Mouse (Mus musculus) hindbrain, embryonic 15.5 days (tissue): ENCODE measurements at regions not wholly inside any gene's neighbourhood (a gene's known extent, or its start where the extent isn't known, plus 50 kb on each side); places are given as distances from the start of the nearest gene placed in this dataset.

Source experiments
- ATAC-seq: fragments of 200-750 bp; cut with Nextera tagmentation; 2 replicates; pipeline ENCODE4 v1.8.0; 2017; ENCODE audit warnings: low read depth, moderate number of reproducible peaks, moderate TSS enrichment; ENCODE audit not compliant: low FRiP score
- H3K27ac ChIP-seq: fragments of 300-500 bp; sonication (generic); replicated peaks from 2 replicates; pipeline ENCODE4 v1.5.1; 2015; ENCODE audit warnings: mild to moderate bottlenecking, inconsistent platforms
- H3K27me3 ChIP-seq: fragments of 300-500 bp; sonication (generic); 2 replicates; pipeline ENCODE4 v1.6.1; 2015; ENCODE audit warnings: control low read depth, inconsistent platforms
- H3K36me3 ChIP-seq: fragments of 300-500 bp; sonication (generic); 2 replicates; pipeline ENCODE4 v1.6.1; 2015; ENCODE audit warnings: control low read depth, inconsistent platforms
- H3K4me1 ChIP-seq: fragments of 300-500 bp; sonication (generic); replicated peaks from 2 replicates; pipeline ENCODE4 v1.6.1; 2015; ENCODE audit warnings: control low read depth, inconsistent platforms
- H3K4me2 ChIP-seq: fragments of 300-500 bp; sonication (generic); 2 replicates; pipeline ENCODE4 v1.6.1; 2015; ENCODE audit warnings: moderate library complexity, mild to moderate bottlenecking, inconsistent platforms
- H3K4me3 ChIP-seq: fragments of 300-500 bp; sonication (generic); 2 replicates; pipeline ENCODE4 v1.5.1; 2015; ENCODE audit warnings: mild to moderate bottlenecking, inconsistent platforms
- H3K9ac ChIP-seq: fragments of 300-500 bp; sonication (generic); 2 replicates; pipeline ENCODE4 v1.6.1; 2015; ENCODE audit warnings: inconsistent platforms
- H3K9me3 ChIP-seq: fragments of 300-500 bp; sonication (generic); 2 replicates; pipeline ENCODE4 v1.6.1; 2016; ENCODE audit warnings: control low read depth, inconsistent platforms
- WGBS: fragments of 180-500 bp; shearing (Covaris S2); methylation state at CpG from one replicate; pipeline ENCODE4 v1.1.7; 2015; 5-methylcytosine and 5-hydroxymethylcytosine counted together

GRCm38 (mm10) chr14:102825525-102825924 is 156.9 kb downstream of the Kctd12 start:
- 88% methylated on average over 7 of the region's 7 CpGs for WGBS
- Histone ChIP-seq H3K27ac (no peak overlapping the region), H3K27me3 (no peaks in the 10 kb centered on the region), H3K9me3 (no peaks in the 10 kb centered on the region), H3K36me3 (no peaks in the 10 kb centered on the region), H3K9ac (no peak overlapping the region), H3K4me3 (no peak overlapping the region), H3K4me1 (no peaks in the 10 kb centered on the region), H3K4me2 (no peak overlapping the region)
- ATAC-seq, result no peak

- WGBS, result 93% methylated on average over 5 of the region's 5 CpGs
- Histone ChIP-seq H3K27me3 (no peaks in the 10 kb centered on the region), H3K9me3 (no peaks in the 10 kb centered on the region), H3K36me3 (no peaks in the 10 kb centered on the region), H3K4me2 (no peak overlapping the region), H3K9ac (no peak overlapping the region), H3K27ac (no peak overlapping the region), H3K4me3 (no peak overlapping the region), H3K4me1 (no peaks in the 10 kb centered on the region)
- no peak for ATAC-seq
These were observed 161.8 kb downstream of the Kctd12 start for GRCm38 (mm10) chr14:102820663-102821062.

GRCm38 (mm10) chr14:102811678-102812081 is 170.8 kb downstream of the Kctd12 start:
- H3K4me3 ChIP-seq, result no peak overlapping the region
- no peaks in the 10 kb centered on the region for H3K9me3 ChIP-seq
- no peak overlapping the region for H3K27ac ChIP-seq
- H3K9ac ChIP-seq, result no peak overlapping the region
- no peak for ATAC-seq
- H3K36me3 ChIP-seq, result no peaks in the 10 kb centered on the region
- H3K4me1 ChIP-seq, result no peaks in the 10 kb centered on the region
- H3K4me2 ChIP-seq, result no peak overlapping the region
- 55% methylated on average over 5 of the region's 5 CpGs for WGBS
- no peaks in the 10 kb centered on the region for H3K27me3 ChIP-seq

GRCm38 (mm10) chr14:102811022-102811421 is 171.4 kb downstream of the Kctd12 start:
- H3K36me3 ChIP-seq, result no peaks in the 10 kb centered on the region
- no peak overlapping the region for H3K27ac ChIP-seq
- 70% methylated on average over 5 of the region's 5 CpGs for WGBS
- no peak overlapping the region for H3K4me3 ChIP-seq
- no peak overlapping the region for H3K9ac ChIP-seq
- H3K9me3 ChIP-seq, result no peaks in the 10 kb centered on the region
- ATAC-seq, result no peak
- H3K4me2 ChIP-seq, result no peak overlapping the region
- H3K27me3 ChIP-seq, result no peaks in the 10 kb centered on the region
- H3K4me1 ChIP-seq, result no peaks in the 10 kb centered on the region

GRCm38 (mm10) chr14:102810121-102810921 is 172.1 kb downstream of the Kctd12 start:
- H3K9me3 ChIP-seq, result no peaks in the 10 kb centered on the region
- H3K4me1 ChIP-seq, result no peaks in the 10 kb centered on the region
- no peak overlapping the region; the same call in 1 of the 2 replicates for H3K27ac ChIP-seq
- H3K9ac ChIP-seq, result no peak overlapping the region
- ATAC-seq, result no peak
- no peak overlapping the region for H3K4me3 ChIP-seq
- no peak overlapping the region for H3K4me2 ChIP-seq
- 73% methylated on average over 7 of the region's 7 CpGs for WGBS
- no peaks in the 10 kb centered on the region for H3K27me3 ChIP-seq
- no peaks in the 10 kb centered on the region for H3K36me3 ChIP-seq

- H3K36me3 ChIP-seq, result no peaks in the 10 kb centered on the region
- 77% methylated on average over 21 of the region's 21 CpGs for WGBS
- H3K27ac ChIP-seq, result no peak overlapping the region
- no peaks in the 10 kb centered on the region for H3K9me3 ChIP-seq
- no peak overlapping the region for H3K4me2 ChIP-seq
- no peak overlapping the region for H3K4me3 ChIP-seq
- H3K4me1 ChIP-seq, result no peaks in the 10 kb centered on the region
- H3K27me3 ChIP-seq, result no peaks in the 10 kb centered on the region
- no peak for ATAC-seq
- no peak overlapping the region for H3K9ac ChIP-seq
These were observed 176.2 kb downstream of the Kctd12 start for GRCm38 (mm10) chr14:102805936-102806923.

- Histone ChIP-seq H3K4me2 (no peak overlapping the region), H3K27ac (no peak overlapping the region), H3K4me3 (no peak overlapping the region), H3K27me3 (no peaks in the 10 kb centered on the region), H3K9me3 (no peaks in the 10 kb centered on the region), H3K9ac (no peak overlapping the region), H3K36me3 (no peaks in the 10 kb centered on the region), H3K4me1 (no peaks in the 10 kb centered on the region)
- no peak for ATAC-seq
- 83% methylated on average over 2 of the region's 2 CpGs for WGBS
These were observed 186.8 kb downstream of the Kctd12 start for GRCm38 (mm10) chr14:102795676-102796075.

GRCm38 (mm10) chr14:102794898-102795297 is 187.5 kb downstream of the Kctd12 start:
- no peaks in the 10 kb centered on the region for H3K4me1 ChIP-seq
- no peaks in the 10 kb centered on the region for H3K36me3 ChIP-seq
- 94% methylated on average over 2 of the region's 2 CpGs for WGBS
- H3K9ac ChIP-seq, result no peak overlapping the region
- H3K9me3 ChIP-seq, result no peaks in the 10 kb centered on the region
- no peak overlapping the region for H3K4me3 ChIP-seq
- no peak overlapping the region for H3K4me2 ChIP-seq
- no peak for ATAC-seq
- H3K27me3 ChIP-seq, result no peaks in the 10 kb centered on the region
- no peak overlapping the region for H3K27ac ChIP-seq

GRCm38 (mm10) chr14:102793753-102794152 is 188.7 kb downstream of the Kctd12 start:
- Histone ChIP-seq H3K4me3 (no peak overlapping the region), H3K4me2 (no peak overlapping the region), H3K9ac (no peak overlapping the region), H3K36me3 (no peaks in the 10 kb centered on the region), H3K27ac (no peak overlapping the region), H3K9me3 (no peaks in the 10 kb centered on the region), H3K4me1 (no peaks in the 10 kb centered on the region), H3K27me3 (no peaks in the 10 kb centered on the region)
- WGBS, result 85% methylated on average over 7 of the region's 7 CpGs
- ATAC-seq, result no peak

GRCm38 (mm10) chr14:102790916-102791315 is 191.5 kb downstream of the Kctd12 start:
- no peak for ATAC-seq
- no peak overlapping the region for H3K27ac ChIP-seq
- H3K27me3 ChIP-seq, result no peaks in the 10 kb centered on the region
- H3K4me3 ChIP-seq, result no peak overlapping the region
- H3K4me2 ChIP-seq, result no peak overlapping the region
- 77% methylated on average over 3 of the region's 3 CpGs for WGBS
- H3K36me3 ChIP-seq, result no peaks in the 10 kb centered on the region
- no peak overlapping the region for H3K9ac ChIP-seq
- no peaks in the 10 kb centered on the region for H3K9me3 ChIP-seq
- no peaks in the 10 kb centered on the region for H3K4me1 ChIP-seq

- H3K27me3 ChIP-seq, result no peaks in the 10 kb centered on the region
- H3K36me3 ChIP-seq, result no peaks in the 10 kb centered on the region
- H3K9me3 ChIP-seq, result no peaks in the 10 kb centered on the region
- ATAC-seq, result no peak
- H3K9ac ChIP-seq, result no peak overlapping the region
- H3K4me3 ChIP-seq, result no peak overlapping the region
- H3K4me2 ChIP-seq, result no peak overlapping the region
- no peaks in the 10 kb centered on the region for H3K4me1 ChIP-seq
- no peak overlapping the region for H3K27ac ChIP-seq
These were observed 200.2 kb downstream of the Kctd12 start for GRCm38 (mm10) chr14:102782227-102782626.

- Histone ChIP-seq H3K27ac (no peak overlapping the region), H3K36me3 (no peaks in the 10 kb centered on the region), H3K4me3 (no peak overlapping the region), H3K27me3 (no peaks in the 10 kb centered on the region), H3K9ac (no peak overlapping the region), H3K9me3 (no peaks in the 10 kb centered on the region), H3K4me2 (no peak overlapping the region), H3K4me1 (no peaks in the 10 kb centered on the region)
- WGBS, result 75% methylated on average over 3 of the region's 3 CpGs
- no peak for ATAC-seq
These were observed 212.7 kb downstream of the Kctd12 start for GRCm38 (mm10) chr14:102769716-102770115.
